Comparison of ENCODE assay signal across 22 mouse cellular contexts in the genomic region with DNA sequence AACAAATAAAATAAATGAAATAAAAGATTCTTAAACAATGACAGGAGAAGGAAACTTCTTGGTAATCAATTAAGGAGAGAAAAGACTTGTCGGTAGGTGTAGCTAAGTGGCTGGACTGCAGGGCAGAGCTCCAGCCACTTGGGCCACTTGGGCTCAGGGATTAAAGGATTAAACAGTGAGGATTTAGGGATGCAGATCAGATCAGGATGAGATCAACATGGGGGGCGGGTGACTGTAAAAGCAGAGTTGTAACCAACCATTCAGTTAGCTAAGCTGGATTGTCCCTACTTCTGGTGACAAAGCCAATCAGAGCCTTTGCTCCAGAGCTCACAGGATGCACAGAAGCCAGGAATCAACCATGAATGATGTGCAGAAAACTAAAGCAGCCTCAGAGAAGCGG. TPM values are rescaled to one million over a fixed set of nuclear protein-coding genes. Genes with fewer than 3 reads are reported as not detected.
"Had no signal": no experiment of that assay in that cellular context is flagged by ENCODE, and none has a peak within 500 bp of the region (broad histone marks: within the 10 kb centered on the region; RNA-seq: fewer than 3 reads in every experiment).

No protein-coding gene starts in this region.

- H3K27ac ChIP-seq: limb, embryonic 15.5 days; liver, embryonic 12.5 days; liver, embryonic 14.5 days; macrophage; midbrain, embryonic 10.5 days; neural tube, embryonic 13.5 days; neural tube, embryonic 15.5 days; stomach, embryonic 15.5 days; stomach, postnatal 0 days had no signal

- DNase-seq: lung, adult 18-20 months; lung, embryonic 14.5 days; lung, postnatal 14 days; lung, postnatal 36 days; midbrain, embryonic 14.5 days; right cerebral cortex, adult 18-20 months; thymus, postnatal 25 days; thymus, postnatal 4 days had no signal

- ATAC-seq: liver, embryonic 12.5 days; midbrain, embryonic 16.5 days had no signal

- H3K36me3 ChIP-seq: limb, embryonic 15.5 days; liver, embryonic 12.5 days; neural tube, embryonic 13.5 days; neural tube, embryonic 15.5 days; stomach, embryonic 15.5 days had no signal

- H3K4me3 ChIP-seq: limb, embryonic 15.5 days; liver, embryonic 12.5 days; midbrain, embryonic 10.5 days; myocyte; neural tube, embryonic 13.5 days; neural tube, embryonic 15.5 days; stomach, embryonic 15.5 days had no signal

RNA-seq across cellular contexts. Expression of gene Rgl3, which starts 5.3 kb away (rescaled TPM):
- total RNA-seq: megakaryocyte progenitor cell, adult 5-6 weeks; megakaryocyte-erythroid progenitor cell, adult 5-6 weeks had no signal

RNA-seq across cellular contexts. Expression of gene Ccdc151, which starts 18.5 kb away (rescaled TPM):
- total RNA-seq: megakaryocyte progenitor cell, adult 5-6 weeks; megakaryocyte-erythroid progenitor cell, adult 5-6 weeks had no signal
- polyA plus RNA-seq: spleen, adult 2 months had no signal
